Mouse (Mus musculus) MEL (cell line): ENCODE results near the gene Gm11444. TPM values are rescaled to one million over a fixed set of nuclear protein-coding genes. Genes with fewer than 3 reads are reported as not detected.

Experiments
- DNase-seq: peaks from one replicate; pipeline ENCODE4 v3.0.0; 2011; ENCODE audit warnings: low read depth, low spot score
- H3K27ac ChIP-seq: 2 replicates; pipeline ENCODE4 v1.5.1; 2012; ENCODE audit warnings: low read depth, mild to moderate bottlenecking, control low read depth, low read length, moderate library complexity; ENCODE audit not compliant: control insufficient read depth
- H3K27me3 ChIP-seq, 2 experiments: fragments of 150-350 bp in 1 of 2; sonication (generic) in 1 of 2; 2 replicates each; pipeline ENCODE4 v1.6.1; 2012; ENCODE audit warnings: low read length in 2 of 2, mild to moderate bottlenecking in 2 of 2, improper control_type of control experiment in 1 of 2, moderate library complexity in 1 of 2; ENCODE audit not compliant: insufficient read depth in 2 of 2, control insufficient read depth in 1 of 2
- H3K36me3 ChIP-seq, 2 experiments: 2 replicates each; pipeline ENCODE4 v1.6.1; 2012 to 2014; ENCODE audit warnings: low read length in 2 of 2, improper control_type of control experiment in 1 of 2, inconsistent platforms in 1 of 2, mild to moderate bottlenecking in 1 of 2; ENCODE audit not compliant: insufficient read depth in 2 of 2, control insufficient read depth in 1 of 2
- H3K4me1 ChIP-seq, 2 experiments: fragments of 150-350 bp in 1 of 2; sonication (generic) in 1 of 2; 2 replicates each; pipeline ENCODE4 v1.6.1; 2012; ENCODE audit warnings: low read length in 2 of 2, improper control_type of control experiment in 1 of 2, mild to moderate bottlenecking in 1 of 2; ENCODE audit not compliant: insufficient read depth in 2 of 2, control insufficient read depth in 1 of 2
- H3K4me3 ChIP-seq, 2 experiments: fragments of 150-350 bp in 1 of 2; sonication (generic) in 1 of 2; 2 replicates each; pipeline ENCODE4 v1.5.1; 2012; ENCODE audit warnings: low read depth in 2 of 2, low read length in 2 of 2, mild to moderate bottlenecking in 2 of 2, moderate library complexity in 2 of 2, control low read depth in 1 of 2, improper control_type of control experiment in 1 of 2; ENCODE audit not compliant: control insufficient read depth in 1 of 2, insufficient read depth in 1 of 2
- H3K79me2 ChIP-seq: 2 replicates; pipeline ENCODE4 v1.6.1; 2012; ENCODE audit warnings: mild to moderate bottlenecking, low read length, moderate library complexity; ENCODE audit not compliant: control insufficient read depth, poor library complexity, insufficient read depth
- H3K9ac ChIP-seq: 2 replicates; pipeline ENCODE4 v1.6.1; 2012; ENCODE audit warnings: low read depth, mild to moderate bottlenecking, control low read depth, low read length, moderate library complexity; ENCODE audit not compliant: control insufficient read depth, poor library complexity, severe bottlenecking
- H3K9me3 ChIP-seq: fragments of 150-350 bp; sonication (generic); replicated peaks from 2 replicates; pipeline ENCODE4 v1.6.1; 2012; ENCODE audit warnings: mild to moderate bottlenecking, low read length, improper control_type of control experiment, moderate library complexity; ENCODE audit not compliant: insufficient read depth
- BHLHE40 ChIP-seq: IDR thresholded peaks from 2 replicates; pipeline ENCODE4 v1.6.1; 2012; ENCODE audit warnings: low read depth, mild to moderate bottlenecking, inconsistent platforms, low read length, improper control_type of control experiment, borderline replicate concordance
- CHD1 ChIP-seq: IDR thresholded peaks from 2 replicates; pipeline ENCODE4 v1.6.1; 2012; ENCODE audit warnings: low read depth, mild to moderate bottlenecking, inconsistent platforms, low read length, improper control_type of control experiment
- CTCF ChIP-seq, 3 experiments: IDR thresholded peaks in 2 of 3; conservative IDR thresholded peaks in 1 of 3; 2 replicates each; pipeline ENCODE4 v1.5.1; 2011 to 2012; ENCODE audit warnings: low read length in 3 of 3, low read depth in 2 of 3, mild to moderate bottlenecking in 2 of 3, improper control_type of control experiment in 1 of 3, inconsistent platforms in 1 of 3, mixed read lengths in 1 of 3, moderate library complexity in 1 of 3; ENCODE audit not compliant: control insufficient read depth in 1 of 3, insufficient read depth in 1 of 3, poor library complexity in 1 of 3, severe bottlenecking in 1 of 3
- E2F4 ChIP-seq: IDR thresholded peaks from 2 replicates; pipeline ENCODE4 v1.6.1; 2011; ENCODE audit warnings: low read depth, low read length, improper control_type of control experiment, borderline replicate concordance
- HCFC1 ChIP-seq: IDR thresholded peaks from 2 replicates; pipeline ENCODE4 v1.6.1; 2012; ENCODE audit warnings: low read depth, mild to moderate bottlenecking, inconsistent platforms, low read length, improper control_type of control experiment, moderate library complexity
- JUND ChIP-seq: IDR thresholded peaks from 2 replicates; pipeline ENCODE4 v1.6.1; 2011; ENCODE audit warnings: low read depth, mild to moderate bottlenecking, improper control_type of control experiment, low read length
- MAFK ChIP-seq: IDR thresholded peaks from 2 replicates; pipeline ENCODE4 v1.6.1; 2011; ENCODE audit warnings: low read depth, mild to moderate bottlenecking, low read length, improper control_type of control experiment, borderline replicate concordance
- MAX ChIP-seq: IDR thresholded peaks from 2 replicates; pipeline ENCODE4 v1.6.1; 2011; ENCODE audit warnings: low read length, improper control_type of control experiment
- MAZ ChIP-seq: IDR thresholded peaks from 2 replicates; pipeline ENCODE4 v1.6.1; 2012; ENCODE audit warnings: low read depth, mild to moderate bottlenecking, inconsistent platforms, low read length, improper control_type of control experiment
- MEF2A ChIP-seq: IDR thresholded peaks from 2 replicates; pipeline ENCODE4 v1.6.1; 2014; ENCODE audit warnings: low read depth, mild to moderate bottlenecking, inconsistent platforms, low read length, improper control_type of control experiment; ENCODE audit not compliant: poor library complexity, insufficient replicate concordance, severe bottlenecking; ENCODE audit errors: extremely low read depth
- MXI1 ChIP-seq: IDR thresholded peaks from 2 replicates; pipeline ENCODE4 v1.6.1; 2011; ENCODE audit warnings: mild to moderate bottlenecking, low read depth, low read length, improper control_type of control experiment
- MYC ChIP-seq: IDR thresholded peaks from 2 replicates; pipeline ENCODE4 v1.6.1; 2011; ENCODE audit warnings: low read depth, mild to moderate bottlenecking, low read length, improper control_type of control experiment, moderate library complexity
- NELFE ChIP-seq: IDR thresholded peaks from 2 replicates; pipeline ENCODE4 v1.6.1; 2011; ENCODE audit warnings: low read depth, low read length, improper control_type of control experiment
- NRF1 ChIP-seq: IDR thresholded peaks from 2 replicates; pipeline ENCODE4 v1.6.1; 2014; ENCODE audit warnings: low read depth, mild to moderate bottlenecking, inconsistent platforms, low read length, improper control_type of control experiment, moderate library complexity; ENCODE audit not compliant: poor library complexity, insufficient read depth, severe bottlenecking
- POLR2A ChIP-seq, 2 experiments: IDR thresholded peaks; 2 replicates each; pipeline ENCODE4 v1.6.1; 2011 to 2012; ENCODE audit warnings: low read length in 2 of 2, mild to moderate bottlenecking in 2 of 2, control low read depth in 1 of 2, improper control_type of control experiment in 1 of 2, low read depth in 1 of 2, moderate library complexity in 1 of 2; ENCODE audit not compliant: control insufficient read depth in 1 of 2, insufficient read depth in 1 of 2, poor library complexity in 1 of 2
- POLR2AphosphoS2 ChIP-seq: IDR thresholded peaks from 2 replicates; pipeline ENCODE4 v1.6.1; 2011; ENCODE audit warnings: low read length, improper control_type of control experiment
- RAD21 ChIP-seq: IDR thresholded peaks from 2 replicates; pipeline ENCODE4 v1.6.1; 2011; ENCODE audit warnings: mild to moderate bottlenecking, low read depth, low read length, improper control_type of control experiment
- RCOR1 ChIP-seq: IDR thresholded peaks from 2 replicates; pipeline ENCODE4 v1.6.1; 2012; ENCODE audit warnings: low read depth, mild to moderate bottlenecking, inconsistent platforms, low read length, improper control_type of control experiment
- SIN3A ChIP-seq: IDR thresholded peaks from 2 replicates; pipeline ENCODE4 v1.6.1; 2012; ENCODE audit warnings: low read length, improper control_type of control experiment, inconsistent platforms
- SMC3 ChIP-seq: IDR thresholded peaks from 2 replicates; pipeline ENCODE4 v1.6.1; 2011; ENCODE audit warnings: low read depth, low read length, improper control_type of control experiment
- TBP ChIP-seq: IDR thresholded peaks from 2 replicates; pipeline ENCODE4 v1.8.0; 2011; ENCODE audit warnings: low read depth, low read length, improper control_type of control experiment
- UBTF ChIP-seq: IDR thresholded peaks from 2 replicates; pipeline ENCODE4 v1.6.1; 2012; ENCODE audit warnings: low read depth, mild to moderate bottlenecking, inconsistent platforms, low read length, improper control_type of control experiment, moderate library complexity, borderline replicate concordance; ENCODE audit not compliant: insufficient read depth
- ZC3H11A ChIP-seq: IDR thresholded peaks from 2 replicates; pipeline ENCODE4 v1.6.1; 2012; ENCODE audit warnings: low read depth, mild to moderate bottlenecking, inconsistent platforms, low read length, improper control_type of control experiment
- ZMIZ1 ChIP-seq: IDR thresholded peaks from 2 replicates; pipeline ENCODE4 v1.6.1; 2012; ENCODE audit warnings: low read depth, mild to moderate bottlenecking, inconsistent platforms, low read length, improper control_type of control experiment, moderate library complexity
- polyA plus RNA-seq, 2 experiments: library from polyadenylated mRNA; stranded (reverse) in 1 of 2; unstranded in 1 of 2; fragments of >175 nt in 1 of 2; fragments of >200 nt in 1 of 2; gene quantifications; 2 replicates each; pipeline versions ENCODE4 v1.2.1 to v1.2.4; 2012; ENCODE audit warnings: low replicate concordance in 2 of 2, low read depth in 1 of 2; ENCODE audit not compliant: insufficient read length in 2 of 2, insufficient read depth in 1 of 2, missing spikeins in 1 of 2
- total RNA-seq: library from RNA; depleted of rRNA; stranded (reverse); fragments of 300-350 nt; gene quantifications from 2 replicates; pipeline ENCODE4 v1.2.3, GENCODE M21; 2012

Gm11444 gene
- total and polyA plus RNA-seq, 3 experiments, result 0.21 TPM; not detected in 2

GRCm38 (mm10) chr11:85842596-85843346 lies 7.4 kb downstream of the Gm11444 start:
- Histone ChIP-seq H3K27me3 (no peaks in the 10 kb centered on the region), H3K9ac (peak overlapping the region; percentile 83), H3K36me3 (no peaks in the 10 kb centered on the region)
- TF ChIP-seq SIN3A, result no peak
- TF ChIP-seq ZMIZ1, result peak; percentile 64; the same call in 1 of the 2 replicates
- TF ChIP-seq JUND, result no peak
- peak; percentile 71 for TF ChIP-seq NELFE
- no peak for TF ChIP-seq MEF2A
- peak in 1 of 2 experiments; percentile 37; a peak in 1 of 4 replicates for TF ChIP-seq POLR2A (IDR thresholded peaks at IDR 0.05; ENCODE audit: control insufficient read depth in 1 of 2, insufficient read depth in 1 of 2, low read depth in 1 of 2, low read length in 2 of 2, poor library complexity in 1 of 2)
- peak; percentile 67 for TF ChIP-seq NRF1
- peak; percentile 75 for TF ChIP-seq MXI1
- no peak; the same call in 1 of the 2 replicates for TF ChIP-seq BHLHE40
- TF ChIP-seq HCFC1, result no peak
- peak; percentile 81; the same call in 1 of the 2 replicates for TF ChIP-seq MYC
- TF ChIP-seq CHD1, result 0 out of 2 replicates have a peak, but pooled peaks have one; percentile 68
- TF ChIP-seq MAX, result peak; percentile 28; the same call in 1 of the 2 replicates
- TF ChIP-seq RCOR1, result peak; percentile 11; the same call in 1 of the 2 replicates
- TF ChIP-seq, all 39 proteins: peak for 9
- Histone ChIP-seq H3K4me3 (peak overlapping the region; percentile 88 to 100), H3K9me3 (no peaks in the 10 kb centered on the region), H3K79me2 (no peaks in the 10 kb centered on the region; the same call in 1 of the 2 replicates), H3K4me1 (no peaks in the 10 kb centered on the region; a peak in 1 of 4 replicates), H3K27ac (peak overlapping the region; percentile 48)
- DNase-seq, result no peak

- Histone ChIP-seq H3K9ac (peak overlapping the region; percentile 83), H3K9me3 (no peaks in the 10 kb centered on the region), H3K36me3 (no peaks in the 10 kb centered on the region), H3K4me1 (no peaks in the 10 kb centered on the region; a peak in 1 of 4 replicates), H3K27ac (peak overlapping the region; percentile 0; the same call in 1 of the 2 replicates), H3K4me3 (peak overlapping the region; percentile 88 to 100), H3K79me2 (no peaks in the 10 kb centered on the region; the same call in 1 of the 2 replicates), H3K27me3 (no peaks in the 10 kb centered on the region)
- DNase-seq, result peak; percentile 90
- TF ChIP-seq SMC3, result peak; percentile 96
- no peak for TF ChIP-seq JUND
- peak; percentile 5; the same call in 1 of the 2 replicates for TF ChIP-seq SIN3A
- peak; percentile 24 to 36; a peak in 1 of 4 replicates for TF ChIP-seq POLR2A (IDR thresholded peaks at IDR 0.05; ENCODE audit: control insufficient read depth in 1 of 2, insufficient read depth in 1 of 2, low read depth in 1 of 2, low read length in 2 of 2, poor library complexity in 1 of 2)
- no peak; the same call in 1 of the 2 replicates for TF ChIP-seq CHD1
- 0 out of 2 replicates have a peak, but pooled peaks have one; percentile 33 for TF ChIP-seq NELFE
- peak; percentile 97 for TF ChIP-seq UBTF
- TF ChIP-seq NRF1, result 0 out of 2 replicates have a peak, but pooled peaks have one; percentile 16
- TF ChIP-seq E2F4, result no peak
- peak; percentile 69 for TF ChIP-seq ZC3H11A
- TF ChIP-seq CTCF (IDR thresholded peaks at IDR 0.05 in 2 of 3, conservative IDR thresholded peaks at IDR 0.05 in 1 of 3; ENCODE audit: control insufficient read depth in 1 of 3, insufficient read depth in 1 of 3, low read depth in 2 of 3, low read length in 3 of 3, poor library complexity in 1 of 3, severe bottlenecking in 1 of 3), result peak; percentile 53 to 97 (median 91)
- no peak for TF ChIP-seq POLR2AphosphoS2
- TF ChIP-seq RAD21, result peak; percentile 71
- TF ChIP-seq MAX, result peak; percentile 36; the same call in 1 of the 2 replicates
- TF ChIP-seq MAFK, result no peak
- 0 out of 2 replicates have a peak, but pooled peaks have one; percentile 2 for TF ChIP-seq TBP
- TF ChIP-seq MAZ, result peak; percentile 96
Observed at GRCm38 (mm10) chr11:85841980-85842379, 8.2 kb downstream of the Gm11444 start.
